Mouse (Mus musculus) brown adipose tissue, adult 24 weeks (tissue): ENCODE measurements around the gene Fdps. TPM values are rescaled to one million over a fixed set of nuclear protein-coding genes. Genes with fewer than 3 reads are reported as not detected.

Experiments used
- H3K27ac ChIP-seq: fragments of 200-500 bp; replicated peaks from 2 replicates; pipeline ENCODE4 v1.5.1; 2012; ENCODE audit warnings: low read depth, mild to moderate bottlenecking, low read length
- H3K4me1 ChIP-seq: fragments of 200-500 bp; 2 replicates; pipeline ENCODE4 v1.6.1; 2012; ENCODE audit warnings: low read length, mixed read lengths; ENCODE audit not compliant: control insufficient read depth, insufficient read depth, insufficient read length
- H3K4me3 ChIP-seq: fragments of 200-500 bp; 2 replicates; pipeline ENCODE4 v1.5.1; 2012; ENCODE audit warnings: low read depth, mild to moderate bottlenecking, low read length, moderate library complexity; ENCODE audit not compliant: insufficient read depth
- polyA plus RNA-seq: library from polyadenylated mRNA; stranded (reverse); fragments of >200 nt; gene quantifications from 2 replicates; pipeline ENCODE4 v1.2.4, GENCODE M21; 2012; ENCODE audit not compliant: missing spikeins, insufficient read depth, insufficient read length

Gene Fdps
- polyA plus RNA-seq, 1 experiment, result 135 TPM

GRCm38 (mm10) chr3:89123313-89123712 lies 21.6 kb upstream of the Fdps start:
- Histone ChIP-seq H3K4me1 (peaks cover 5% of the 10 kb centered on the region; the same call in 1 of the 2 replicates), H3K27ac (no peak overlapping the region), H3K4me3 (no peak overlapping the region)

GRCm38 (mm10) chr3:89115522-89115921 lies 13.8 kb upstream of the Fdps start:
- H3K27ac ChIP-seq, result no peak overlapping the region
- H3K4me1 ChIP-seq, result no peaks in the 10 kb centered on the region
- H3K4me3 ChIP-seq, result no peak overlapping the region

DNA sequence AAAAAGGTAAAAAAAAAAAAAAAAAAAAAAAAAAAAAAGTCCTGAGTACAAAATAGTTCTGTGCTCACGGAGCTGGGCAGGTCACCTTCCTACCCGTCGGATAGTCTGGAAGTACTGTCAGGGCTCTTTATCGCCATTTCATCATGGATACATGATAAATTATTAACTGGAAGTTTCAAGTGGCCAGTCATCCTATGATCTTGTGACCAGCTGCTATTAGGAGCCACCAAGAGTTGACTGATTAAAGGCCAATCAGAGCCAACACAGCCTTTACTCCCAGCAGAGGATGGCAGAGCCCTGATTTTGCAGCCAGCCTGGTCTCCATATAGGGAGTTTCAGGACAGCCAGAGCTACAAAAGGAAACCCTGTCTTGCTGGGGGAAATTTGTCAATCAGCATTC lies 11.3 kb upstream of the Fdps start:
- no peak overlapping the region for H3K4me3 ChIP-seq
- H3K4me1 ChIP-seq, result no peaks in the 10 kb centered on the region
- no peak overlapping the region for H3K27ac ChIP-seq

DNA sequence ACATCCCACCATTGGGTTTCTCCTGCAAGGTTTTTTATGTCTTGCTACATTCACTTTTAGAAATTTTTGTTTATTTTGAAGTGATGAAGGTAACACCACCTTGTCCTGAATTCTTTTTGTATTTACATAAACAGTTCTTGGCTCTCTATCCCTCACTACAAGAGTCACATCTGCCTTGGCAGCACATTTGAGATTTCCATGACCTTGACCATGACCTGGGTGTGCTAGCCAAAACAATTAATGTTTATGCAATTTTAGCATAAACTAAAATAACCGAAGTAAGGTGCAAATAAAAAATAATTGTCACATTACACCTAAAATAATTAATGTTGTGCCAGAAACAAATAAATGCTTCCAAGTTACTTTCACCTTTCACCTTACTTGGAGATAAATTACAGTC lies 6.4 kb upstream of the Fdps start:
- Histone ChIP-seq H3K4me3 (no peak overlapping the region), H3K27ac (no peak overlapping the region), H3K4me1 (no peaks in the 10 kb centered on the region)

GRCm38 (mm10) chr3:89107545-89107944 lies 5.8 kb upstream of the Fdps start:
- no peak overlapping the region for H3K27ac ChIP-seq
- no peak overlapping the region for H3K4me3 ChIP-seq
- no peaks in the 10 kb centered on the region for H3K4me1 ChIP-seq

DNA sequence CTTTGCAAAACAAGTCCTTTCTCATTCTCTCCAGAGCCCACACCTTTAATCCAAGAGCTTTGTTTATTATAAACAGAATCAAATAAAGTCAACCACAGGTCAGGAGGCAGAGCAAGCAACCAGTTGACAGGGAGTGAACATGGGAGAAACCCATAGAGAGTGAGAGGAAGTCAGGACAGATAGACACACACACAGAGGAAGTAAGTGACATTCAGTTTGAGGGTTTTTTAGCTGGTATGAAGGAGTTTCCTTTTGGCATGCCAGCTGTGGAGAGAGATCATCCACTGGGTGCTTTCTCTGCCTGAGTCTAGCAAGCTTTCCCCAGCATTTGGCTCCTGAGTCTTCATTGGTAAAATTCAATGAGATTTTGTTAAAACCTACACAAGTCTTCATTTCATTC lies 5.1 kb upstream of the Fdps start:
- no peaks in the 10 kb centered on the region for H3K4me1 ChIP-seq
- H3K4me3 ChIP-seq, result no peak overlapping the region
- no peak overlapping the region for H3K27ac ChIP-seq

GRCm38 (mm10) chr3:89103291-89103595 lies 1.5 kb upstream of the Fdps start:
- H3K27ac ChIP-seq, result no peak overlapping the region
- H3K4me1 ChIP-seq, result peaks cover 6% of the 10 kb centered on the region
- H3K4me3 ChIP-seq, result no peak overlapping the region

DNA sequence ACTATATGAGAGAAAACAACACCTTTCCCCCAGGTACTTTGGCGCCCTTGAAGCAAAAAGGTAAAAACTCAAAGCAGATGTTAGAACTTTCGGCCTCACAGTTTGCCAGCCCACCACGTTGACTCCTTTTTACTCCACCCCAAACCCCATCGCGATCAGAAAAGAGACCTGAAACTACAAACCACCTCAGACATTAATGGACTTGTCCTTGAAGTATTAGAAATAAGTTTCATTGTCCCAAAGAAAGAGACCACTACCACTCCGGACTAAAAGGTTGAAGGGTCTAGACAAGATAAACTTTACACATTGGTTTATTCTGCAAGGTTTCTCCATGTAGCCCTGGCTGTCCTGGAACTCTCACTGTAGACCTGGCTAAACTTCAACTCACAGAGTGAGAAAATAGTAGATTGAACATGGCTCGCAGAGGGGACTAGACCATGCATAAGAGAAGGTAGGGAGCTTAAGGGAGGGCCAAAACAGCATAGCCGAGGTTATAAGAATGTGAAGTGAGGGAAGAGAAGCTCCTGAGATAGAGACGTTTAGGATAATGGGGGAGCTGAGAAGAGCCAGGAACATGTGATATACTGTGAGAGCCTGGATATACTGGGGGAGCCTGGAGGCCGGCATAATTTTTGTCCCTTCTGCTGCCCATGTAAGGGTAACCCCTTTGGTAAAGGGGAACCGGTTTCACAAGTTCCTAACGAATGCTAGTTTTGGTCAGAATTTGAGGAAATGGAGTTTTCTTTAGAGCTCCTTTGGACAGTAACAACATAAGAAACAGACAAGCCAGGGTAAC lies 934 bp upstream of the Fdps start:
- no peak overlapping the region for H3K4me3 ChIP-seq
- peaks cover 6% of the 10 kb centered on the region for H3K4me1 ChIP-seq
- H3K27ac ChIP-seq, result no peak overlapping the region

GRCm38 (mm10) chr3:89101459-89101811 lies 324 bp downstream of the Fdps start:
- Histone ChIP-seq H3K4me1 (peaks cover 6% of the 10 kb centered on the region), H3K4me3 (peak overlapping the region; percentile 78), H3K27ac (no peak overlapping the region)

- Histone ChIP-seq H3K4me3 (peak within 1 kb of the TSS; percentile 78), H3K27ac (no peak within 1 kb of the TSS)
These were observed 948 bp downstream of the Fdps start, which contains the start of gene Gm43738 for GRCm38 (mm10) chr3:89100811-89101210. TSS of gene Gm43738 (minus strand) at chr3:89101099.

DNA sequence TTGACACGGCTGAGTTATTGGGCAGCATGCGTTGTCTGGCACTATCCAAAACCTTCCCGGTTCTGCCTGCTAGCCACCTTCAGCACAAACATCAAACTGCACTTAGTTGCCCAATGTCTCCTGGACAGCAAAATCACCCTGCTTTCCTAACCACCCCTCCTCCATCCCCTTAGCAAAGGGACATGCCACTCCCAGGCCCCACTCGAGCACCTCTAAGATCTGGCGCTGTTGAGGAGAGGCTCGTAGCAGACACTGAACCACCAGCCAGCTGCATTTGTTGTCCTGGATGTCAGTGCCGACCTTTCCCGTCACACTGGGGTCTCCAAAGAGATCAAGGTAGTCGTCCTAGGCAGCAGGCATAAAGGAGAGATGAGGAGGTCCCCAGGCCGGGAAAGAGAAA lies 7.7 kb downstream of the Fdps start:
- Histone ChIP-seq H3K4me1 (no peaks in the 10 kb centered on the region), H3K27ac (no peak overlapping the region)

More at GRCm38 (mm10) chr3:89100811-89101210, 948 bp downstream of the Fdps start, which contains the start of gene Gm43738:
- H3K4me1 ChIP-seq, result peaks cover 6% of the 10 kb centered on the region

DNA sequence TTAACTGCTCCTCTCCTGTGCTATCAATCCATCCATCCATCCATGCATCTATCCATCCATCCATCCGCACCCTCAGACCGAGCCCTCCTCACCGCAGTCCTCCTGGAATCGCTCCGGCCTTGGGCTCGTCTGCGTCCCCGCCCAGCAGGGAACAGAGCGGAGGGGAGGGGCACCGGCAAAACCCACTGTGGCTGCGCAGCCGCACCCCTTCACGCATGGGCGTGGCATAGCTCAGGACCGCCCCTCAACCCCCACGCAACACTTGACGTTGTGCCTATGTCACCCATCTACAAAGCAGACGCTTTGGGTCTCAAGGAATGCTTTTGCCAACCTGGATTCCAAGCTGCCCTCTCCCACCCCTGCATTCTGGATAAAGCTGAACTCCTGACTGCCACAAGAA lies 8.6 kb downstream of the Fdps start, which contains the start of gene Rusc1:
Gene Rusc1, minus strand, starts transcription at position 137 of the 400 bp plus-strand sequence.
- Histone ChIP-seq H3K27ac (no peak within 1 kb of the TSS), H3K4me3 (peak within 1 kb of the TSS; percentile 25; the same call in 1 of the 2 replicates), H3K4me1 (peaks cover 3% of the 10 kb centered on the region; the same call in 1 of the 2 replicates)

More for the DNA sequence above, 7.7 kb downstream of the Fdps start:
- no peak overlapping the region for H3K4me3 ChIP-seq

GRCm38 (mm10) chr3:89092509-89093090 lies 9.2 kb downstream of the Fdps start:
- no peak overlapping the region for H3K27ac ChIP-seq
- H3K4me3 ChIP-seq, result peak overlapping the region; percentile 25; the same call in 1 of the 2 replicates
- H3K4me1 ChIP-seq, result peaks cover 3% of the 10 kb centered on the region; the same call in 1 of the 2 replicates

DNA sequence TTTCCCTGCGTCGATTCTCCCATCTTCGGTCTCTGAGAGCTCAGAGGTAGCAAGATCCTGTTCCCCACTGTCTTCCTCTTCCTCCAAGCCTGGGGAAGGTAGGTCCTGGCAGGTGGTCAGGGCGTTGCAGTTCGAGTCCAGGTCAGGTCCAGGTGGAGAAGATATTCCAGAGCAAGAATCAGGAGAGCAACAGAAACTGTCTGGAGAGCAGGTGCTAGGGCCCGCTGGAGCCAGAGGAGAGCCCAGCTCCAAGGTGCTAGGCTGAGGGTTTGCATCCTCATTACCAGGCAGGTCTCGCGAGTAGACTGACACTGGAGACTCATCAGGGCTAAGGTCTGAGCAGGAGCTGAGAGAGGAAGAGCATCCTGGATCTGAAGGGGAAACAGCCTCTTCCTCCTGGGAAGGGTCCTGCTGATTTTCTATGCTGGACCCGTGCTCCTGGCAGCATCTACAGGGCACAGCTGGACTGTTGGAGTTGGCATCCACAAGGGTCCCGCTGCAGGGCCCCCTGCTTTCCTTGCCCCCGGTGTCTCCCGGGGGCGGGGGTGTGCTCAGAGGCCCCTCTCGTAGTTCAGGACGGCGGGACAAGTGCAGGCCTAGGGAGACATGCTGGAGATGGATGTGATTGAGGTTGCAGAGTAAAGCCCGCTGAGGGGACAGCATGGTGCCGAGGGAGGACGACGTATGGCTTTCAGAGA lies 9.8 kb downstream of the Fdps start:
- Histone ChIP-seq H3K4me3 (peak overlapping the region; percentile 74), H3K4me1 (peaks cover 3% of the 10 kb centered on the region; the same call in 1 of the 2 replicates), H3K27ac (no peak overlapping the region)
